Mouse (Mus musculus) testis, adult 2 months (tissue): ENCODE measurements around the gene Crhbp.

Source experiments
- CTCF ChIP-seq: fragments of 200-500 bp; IDR thresholded peaks from 2 replicates; pipeline ENCODE4 v1.5.1; 2012; ENCODE audit warnings: low read depth, mild to moderate bottlenecking, inconsistent platforms, low read length, moderate library complexity; ENCODE audit not compliant: control insufficient read depth, insufficient read depth, insufficient replicate concordance
- POLR2A ChIP-seq: fragments of 200-500 bp; IDR thresholded peaks from 2 replicates; pipeline ENCODE4 v1.6.1; 2012; ENCODE audit warnings: low read depth, mild to moderate bottlenecking, inconsistent platforms, low read length, moderate library complexity; ENCODE audit not compliant: control insufficient read depth

GRCm38 (mm10) chr13:95427499-95427898, 17.2 kb downstream of the Crhbp start:
- TF ChIP-seq CTCF (no peak), POLR2A (no peak; the same call in 1 of the 2 replicates)
